Mouse (Mus musculus): ENCODE results near the gene Loxl1. TPM values are rescaled to one million over a fixed set of nuclear protein-coding genes. Genes with fewer than 3 reads are reported as not detected.

Gene Loxl1
- 29.8 and 32.9 TPM in 2 replicates for total RNA-seq (2021)
- long read RNA-seq, experiment 1, transcript Loxl1-201 (7 exons, 3,297 nt), result major isoform, 23 of 25 reads
- long read RNA-seq, experiment 1, partial matches to known transcripts, result 0 of 25 reads
- long read RNA-seq, experiment 1, other reads (novel, unspliced or antisense), result 2 of 25 reads
- long read RNA-seq, experiment 2, transcript Loxl1-201 (7 exons, 3,297 nt), result major isoform, 10 of 12 reads
- long read RNA-seq, experiment 2, partial matches to known transcripts, result 2 of 12 reads
- long read RNA-seq, experiment 2, other reads (novel, unspliced or antisense), result 0 of 12 reads

- DNase-seq, result peak; percentile 84
These were observed at the start of gene Loxl1 for GRCm38 (mm10) chr9:58312944-58313359. TSS of gene Loxl1 (minus strand) at chr9:58313186.

GRCm38 (mm10) chr9:58361956-58362355 is 49.0 kb upstream of the Loxl1 start:
- no peak for DNase-seq

- no peak for DNase-seq
These were observed 48.4 kb upstream of the Loxl1 start for GRCm38 (mm10) chr9:58361373-58361772.

DNA sequence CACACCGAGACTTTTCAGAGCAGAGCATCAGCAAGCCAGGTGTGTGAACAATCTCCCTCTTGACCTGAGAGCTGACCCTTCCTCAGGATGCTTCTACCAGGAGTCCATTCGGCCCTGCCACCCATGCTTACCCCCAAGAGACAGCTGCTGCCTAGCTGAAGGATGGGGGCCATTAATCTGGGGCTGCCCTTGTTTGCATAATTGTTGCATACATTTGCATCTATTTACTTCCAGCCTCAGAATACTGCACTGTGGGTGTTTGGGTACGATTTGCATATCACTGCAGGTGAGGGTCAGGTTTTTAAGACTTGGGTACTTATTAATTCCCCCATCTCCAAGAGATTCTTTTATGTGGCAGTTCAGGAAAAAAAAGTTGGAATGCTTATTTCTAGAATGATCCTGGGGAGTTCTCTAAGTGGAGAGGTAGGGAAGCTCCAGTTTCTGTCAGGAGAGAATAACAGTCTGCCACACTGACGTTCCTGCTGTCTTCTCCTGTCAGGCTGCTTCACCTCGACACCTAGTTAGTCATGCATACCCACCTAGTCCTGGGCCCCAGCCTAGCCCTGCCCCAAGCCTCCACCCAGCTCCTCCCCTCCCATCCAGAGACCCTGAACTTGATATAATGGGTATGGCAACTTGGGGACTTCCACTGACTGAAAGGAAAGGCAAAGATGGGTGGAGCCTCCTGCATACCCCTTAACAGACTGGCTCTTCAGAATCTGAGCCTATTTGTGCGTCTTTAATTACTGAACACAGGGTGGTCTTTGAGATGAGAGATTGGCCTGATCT is 42.5 kb upstream of the Loxl1 start:
- no peak for DNase-seq

- DNase-seq, result no peak
These were observed 41.7 kb upstream of the Loxl1 start for GRCm38 (mm10) chr9:58354701-58355100.

DNA sequence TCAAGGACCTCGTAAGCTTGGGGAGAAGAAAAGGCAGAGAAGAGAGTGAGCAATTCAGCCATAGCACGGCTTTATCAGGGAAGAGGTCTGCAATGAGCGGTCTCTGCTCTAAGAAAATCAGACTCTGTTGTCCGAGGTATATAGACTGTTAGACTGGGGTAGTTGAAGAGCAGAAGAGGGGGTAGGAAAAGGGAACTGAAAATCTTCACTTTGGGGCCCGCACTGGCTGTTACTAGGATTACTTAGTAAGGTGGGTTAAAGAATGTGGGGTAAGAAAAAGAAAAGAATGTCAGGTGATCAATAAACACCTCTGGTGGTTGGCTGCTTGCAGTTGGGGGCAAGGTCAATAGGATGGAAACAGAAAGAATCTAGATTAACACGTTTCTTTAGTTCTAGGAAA is 40.2 kb upstream of the Loxl1 start:
- DNase-seq, result no peak

- DNase-seq, result no peak
These were observed 34.8 kb upstream of the Loxl1 start for GRCm38 (mm10) chr9:58347795-58348194.

GRCm38 (mm10) chr9:58346498-58346897 is 33.5 kb upstream of the Loxl1 start:
- peak; percentile 60 for DNase-seq

DNA sequence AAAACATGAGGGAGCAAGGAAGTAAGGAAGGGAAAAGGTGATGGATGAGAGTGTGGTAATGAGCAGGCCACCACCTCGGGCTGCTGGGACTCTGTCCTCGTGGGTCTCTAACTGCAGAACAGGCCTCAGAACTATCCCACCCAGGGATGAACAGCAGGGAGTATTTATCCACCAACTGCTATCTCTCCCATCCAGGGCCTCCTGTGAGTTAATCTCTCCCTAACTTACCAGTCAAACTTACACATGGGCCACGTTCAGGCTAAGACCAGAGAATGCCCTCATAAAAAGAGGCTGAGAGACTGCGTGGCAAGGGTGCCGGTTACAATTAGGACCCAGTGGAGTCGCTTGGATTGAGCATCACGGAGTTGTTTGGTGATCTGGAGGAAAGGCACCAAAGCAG is 33.0 kb upstream of the Loxl1 start:
- DNase-seq, result no peak

- no peak for DNase-seq
These were observed 28.8 kb upstream of the Loxl1 start for GRCm38 (mm10) chr9:58341795-58342194.

GRCm38 (mm10) chr9:58336650-58337281 is 23.8 kb upstream of the Loxl1 start:
- DNase-seq, result no peak

- no peak for DNase-seq
These were observed 18.3 kb upstream of the Loxl1 start for GRCm38 (mm10) chr9:58331276-58331675.

GRCm38 (mm10) chr9:58330293-58330692 is 17.3 kb upstream of the Loxl1 start:
- DNase-seq, result peak; percentile 76

DNA sequence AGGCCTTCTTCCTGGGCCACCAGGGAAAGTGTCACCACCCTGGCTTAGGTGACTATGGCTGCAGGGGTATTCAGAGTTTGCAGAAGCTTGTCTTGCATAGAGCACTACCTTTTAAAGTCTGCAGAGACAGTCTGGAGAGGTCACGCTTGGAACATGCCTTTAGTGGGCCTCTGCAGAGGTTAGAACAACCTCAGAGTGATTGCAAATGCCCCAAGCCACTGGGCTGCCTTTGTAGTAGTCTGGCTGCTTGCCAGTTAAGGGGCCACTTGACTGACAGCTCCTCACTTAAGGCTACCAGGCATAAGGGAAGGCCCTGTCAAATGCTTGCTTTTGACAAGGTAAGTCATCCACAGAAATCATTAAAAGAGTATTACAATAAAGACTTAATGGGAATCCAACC is 14.4 kb upstream of the Loxl1 start:
- no peak for DNase-seq

- no peak for DNase-seq
These were observed 13.6 kb upstream of the Loxl1 start for GRCm38 (mm10) chr9:58326477-58327180.

GRCm38 (mm10) chr9:58321681-58322080 is 8.7 kb upstream of the Loxl1 start:
- no peak for DNase-seq

GRCm38 (mm10) chr9:58318317-58318716 is 5.3 kb upstream of the Loxl1 start:
- no peak for DNase-seq

GRCm38 (mm10) chr9:58317381-58317780 is 4.4 kb upstream of the Loxl1 start:
- DNase-seq, result no peak

DNA sequence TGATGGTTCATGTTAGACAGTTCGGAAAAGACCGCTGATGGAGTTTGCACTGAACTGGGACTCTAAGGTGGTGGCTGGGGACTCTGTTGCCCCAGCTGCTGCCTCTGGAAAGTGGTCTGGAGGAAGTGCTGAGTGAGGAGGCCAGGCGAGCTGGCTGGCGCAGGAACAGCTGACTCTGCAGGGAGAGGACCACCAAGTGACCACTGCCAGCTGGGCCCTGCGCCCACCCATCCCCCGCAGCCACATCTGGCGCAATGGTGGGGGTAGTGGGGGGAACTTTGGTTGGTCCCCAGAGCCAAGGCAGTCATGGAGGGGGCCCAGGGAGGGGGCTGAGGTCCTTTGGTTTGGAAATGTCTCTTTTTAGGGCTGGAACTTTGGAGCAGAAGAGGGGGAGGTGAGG is 3.8 kb upstream of the Loxl1 start:
- no peak for DNase-seq

- peak; percentile 61 for DNase-seq
These were observed 2.9 kb upstream of the Loxl1 start for GRCm38 (mm10) chr9:58315850-58316249.

GRCm38 (mm10) chr9:58314682-58315360 is 1.8 kb upstream of the Loxl1 start:
- DNase-seq, result peak; percentile 69
